Mouse (Mus musculus) adrenal gland, postnatal 14 days (tissue): ENCODE results near the gene Ston1. TPM values are rescaled to one million over a fixed set of nuclear protein-coding genes. Genes with fewer than 3 reads are reported as not detected.

Source experiments
- DNase-seq: peaks from one replicate; pipeline ENCODE4 v3.0.0; 2021; ENCODE audit warnings: mixed read lengths
- long read RNA-seq, 2 experiments: library from polyadenylated mRNA; stranded (forward); transcript quantifications; one replicate each; pipeline ENCODE4 v2.0.0; 2021
- total RNA-seq: library from RNA; stranded (reverse); gene quantifications from 2 replicates; pipeline ENCODE4 v1.2.3, GENCODE M21; 2021

The Ston1 gene
- total RNA-seq: 28.0 and 31.0 TPM in 2 replicates
- long read RNA-seq, experiment 1, partial matches to known transcripts: 0 of 3 reads
- long read RNA-seq, experiment 1, other reads (novel, unspliced or antisense): 2 of 3 reads
- long read RNA-seq, experiment 2, partial matches to known transcripts: 0 of 2 reads
- long read RNA-seq, experiment 2, other reads (novel, unspliced or antisense): 2 of 2 reads

- peak; percentile 88 for DNase-seq
These were observed at the start of gene Ston1 for GRCm38 (mm10) chr17:88597222-88598055. Gene Ston1, plus strand, starts transcription at chr17:88597684.

DNA sequence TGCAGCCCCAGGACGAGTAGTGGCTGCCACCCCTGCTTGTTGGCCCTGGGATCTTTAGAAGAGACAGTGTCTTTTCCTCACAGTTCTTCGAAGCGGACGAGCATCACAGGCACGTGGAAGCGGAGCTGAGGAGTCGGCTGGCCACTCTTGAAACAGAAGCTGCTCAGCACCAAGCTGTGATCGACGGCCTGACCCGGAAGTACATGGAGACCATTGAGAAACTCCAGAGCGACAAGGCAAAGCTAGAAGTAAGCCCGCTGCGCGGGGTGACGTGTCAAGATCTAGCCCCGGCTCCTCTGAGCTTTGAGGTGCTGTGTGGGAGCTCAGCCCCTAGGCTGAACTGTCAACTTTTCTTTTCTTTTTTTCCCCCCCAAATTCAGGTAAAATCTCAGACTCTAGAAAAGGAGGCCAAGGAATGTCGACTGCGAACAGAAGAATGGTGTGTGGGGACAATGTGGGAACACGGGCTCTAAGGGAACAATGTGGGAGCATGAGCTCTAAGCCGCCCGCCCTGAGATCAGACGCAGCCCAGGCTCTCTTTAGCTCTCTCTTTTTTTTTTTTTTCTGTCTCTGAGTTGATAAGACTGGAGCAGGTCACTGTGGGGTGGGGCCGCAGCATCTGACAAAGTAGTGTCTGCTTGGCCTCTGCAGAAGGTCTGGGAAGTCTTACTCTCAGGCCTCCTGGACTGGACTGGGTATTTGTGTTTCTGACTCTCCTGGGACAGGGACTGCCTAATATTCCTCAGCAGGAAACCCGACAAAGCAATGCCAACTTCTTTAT is 47.9 kb upstream of the Ston1 start:
- DNase-seq: no peak

DNA sequence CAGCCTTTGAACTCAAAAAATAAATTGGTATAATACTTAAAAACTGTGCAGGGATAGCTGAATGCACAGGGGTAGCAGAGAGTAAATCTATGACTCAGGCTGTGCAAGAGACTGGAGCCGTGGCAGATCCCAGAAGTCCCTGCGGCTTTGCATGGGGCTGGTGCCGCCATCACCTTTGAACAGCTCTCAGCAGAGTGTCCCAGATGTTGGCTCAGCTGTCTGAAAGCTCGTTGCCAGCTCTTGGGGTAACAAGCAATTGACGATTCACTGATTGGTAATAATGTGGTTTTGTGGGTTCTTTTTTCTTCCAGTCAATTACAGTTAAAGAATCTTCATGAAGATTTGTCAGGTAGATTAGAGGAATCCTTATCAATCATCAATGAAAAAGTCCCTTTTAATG is 47.1 kb upstream of the Ston1 start:
- no peak for DNase-seq

GRCm38 (mm10) chr17:88550981-88551940 is 46.2 kb upstream of the Ston1 start:
- no peak for DNase-seq

- DNase-seq: no peak
These were observed 44.9 kb upstream of the Ston1 start for GRCm38 (mm10) chr17:88552556-88552955.

- no peak for DNase-seq
These were observed 44.5 kb upstream of the Ston1 start for GRCm38 (mm10) chr17:88553001-88553449.

- DNase-seq: no peak
These were observed 43.9 kb upstream of the Ston1 start for GRCm38 (mm10) chr17:88553473-88554087.

- peak; percentile 19 for DNase-seq
These were observed 41.3 kb upstream of the Ston1 start for GRCm38 (mm10) chr17:88556176-88556575.

DNA sequence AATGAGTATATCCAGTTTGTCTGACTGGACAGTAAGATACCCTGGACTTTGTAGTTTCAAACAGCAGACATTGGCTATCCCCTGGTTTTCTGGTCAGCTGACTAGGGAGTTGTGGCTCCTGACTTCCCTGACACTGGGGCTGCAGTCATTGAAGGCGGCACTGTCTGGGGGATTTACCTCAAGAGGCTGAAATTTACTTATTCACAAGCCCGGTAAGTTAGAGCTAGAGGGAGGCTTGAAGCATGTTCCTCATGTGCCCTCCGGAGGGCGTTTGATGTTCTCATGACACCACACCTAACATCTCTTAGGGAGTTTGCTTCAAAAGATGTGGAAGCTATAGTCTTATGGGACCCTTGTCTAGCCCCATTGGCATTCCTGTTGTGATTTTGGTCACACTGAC is 40.8 kb upstream of the Ston1 start:
- no peak for DNase-seq

GRCm38 (mm10) chr17:88558168-88558842 is 39.2 kb upstream of the Ston1 start:
- DNase-seq: peak; percentile 89

DNA sequence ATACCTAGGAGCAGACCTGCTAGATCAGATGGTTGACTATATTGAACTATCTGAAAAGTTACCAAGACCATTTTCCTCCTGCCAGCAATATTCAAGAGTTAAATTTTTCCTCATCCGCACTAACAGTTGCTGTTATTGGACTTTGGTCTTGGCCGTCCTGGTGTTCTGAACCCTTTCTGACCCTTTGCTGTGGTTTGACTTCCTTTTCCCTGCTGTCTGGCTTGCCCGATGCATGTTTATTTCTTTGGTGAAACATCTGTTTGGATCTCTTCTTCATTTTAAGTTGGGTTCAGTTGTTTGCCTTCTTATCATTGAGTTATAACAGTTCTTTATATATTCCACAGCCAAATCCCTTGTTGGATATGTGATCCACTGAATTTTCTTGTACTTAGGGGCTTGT is 33.9 kb upstream of the Ston1 start:
- DNase-seq: no peak

DNA sequence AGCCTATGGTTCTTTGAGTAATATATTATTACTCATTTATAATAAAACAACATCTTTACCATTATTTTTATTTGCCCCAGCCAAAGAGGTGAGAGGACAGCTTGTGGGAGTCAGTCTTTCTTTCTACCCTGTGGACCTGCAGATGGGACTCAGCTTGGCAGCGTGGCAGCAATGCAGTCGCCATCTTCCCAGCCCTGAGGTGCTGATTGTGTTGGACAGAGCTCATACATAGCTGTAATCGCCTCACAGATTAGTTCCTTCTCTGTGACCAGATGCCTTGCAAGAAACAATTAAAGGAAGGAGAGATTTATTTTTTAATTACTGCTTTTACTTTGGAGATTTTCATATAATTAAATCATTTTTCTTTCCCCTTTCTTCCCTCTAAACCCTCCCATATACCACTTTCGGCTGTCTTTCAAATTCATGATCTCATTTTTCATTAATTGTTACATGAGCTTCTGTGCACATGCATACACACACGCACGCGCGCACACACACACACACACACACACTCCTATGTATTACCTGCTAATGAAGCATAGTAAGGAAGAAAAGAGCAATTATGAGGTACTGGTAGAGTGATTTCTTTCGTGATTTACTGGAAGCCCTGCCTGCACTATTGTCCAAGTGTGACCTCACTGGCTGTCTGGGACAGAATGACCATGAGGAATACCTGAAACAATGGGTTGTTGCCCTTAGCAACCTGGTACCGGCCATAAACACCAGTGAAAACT is 27.5 kb upstream of the Ston1 start:
- no peak for DNase-seq

GRCm38 (mm10) chr17:88570784-88571183 is 26.7 kb upstream of the Ston1 start:
- DNase-seq: no peak

DNA sequence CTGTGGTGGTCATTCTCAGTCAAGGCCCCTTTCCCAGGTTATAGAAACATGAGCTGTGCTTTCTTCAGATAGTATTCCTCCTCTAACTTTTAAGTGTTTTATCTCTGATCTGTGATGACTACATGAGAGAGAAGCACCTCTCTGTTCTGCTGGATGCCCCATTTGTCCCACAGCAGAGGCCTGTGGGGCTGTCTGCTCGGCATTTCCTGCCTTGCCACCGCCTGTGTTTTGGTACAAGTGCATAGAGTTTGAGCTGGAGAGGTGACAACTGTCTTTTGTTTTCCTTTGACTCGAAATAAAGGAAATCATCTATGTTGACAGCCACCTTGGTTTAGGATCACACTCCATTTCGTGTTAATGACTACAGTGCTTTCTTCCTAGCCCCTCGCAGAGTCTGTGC is 22.7 kb upstream of the Ston1 start:
- no peak for DNase-seq

- no peak for DNase-seq
These were observed 18.8 kb upstream of the Ston1 start for GRCm38 (mm10) chr17:88578522-88579242.

GRCm38 (mm10) chr17:88580556-88580955 is 16.9 kb upstream of the Ston1 start:
- DNase-seq: no peak

GRCm38 (mm10) chr17:88581511-88582021 is 15.9 kb upstream of the Ston1 start:
- no peak for DNase-seq

GRCm38 (mm10) chr17:88582999-88583398 is 14.5 kb upstream of the Ston1 start:
- DNase-seq: no peak

DNA sequence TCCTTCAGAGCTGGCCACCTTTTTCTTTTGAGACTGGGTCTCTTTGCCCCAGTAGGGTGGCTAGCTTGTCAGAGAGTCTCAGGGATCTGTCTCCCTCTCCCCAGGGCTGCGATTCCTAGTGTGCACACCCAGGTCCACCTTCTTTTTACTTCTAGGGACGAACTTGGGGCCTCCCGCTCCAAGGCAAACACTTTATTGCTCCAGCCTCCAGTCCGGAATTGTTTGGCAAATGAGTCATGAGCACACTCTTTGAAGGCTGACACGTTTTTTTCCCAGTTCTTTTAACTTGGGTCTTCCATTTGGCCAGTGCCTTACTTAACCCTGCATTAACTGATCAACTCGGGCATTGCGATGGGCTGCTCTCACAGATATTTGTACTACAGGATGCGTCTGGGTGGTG is 14.1 kb upstream of the Ston1 start:
- DNase-seq: no peak
